Mouse (Mus musculus) CH12.LX (cell line): ENCODE results near the gene Pigo.

ENCODE experiments used
- CTCF ChIP-seq, 2 experiments: IDR thresholded peaks in 1 of 2; conservative IDR thresholded peaks in 1 of 2; 2 replicates each; pipeline ENCODE4 v1.5.1; 2011 to 2012; ENCODE audit warnings: low read depth in 2 of 2, low read length in 2 of 2, improper control_type of control experiment in 1 of 2, inconsistent platforms in 1 of 2, mild to moderate bottlenecking in 1 of 2, moderate library complexity in 1 of 2
- POLR2A ChIP-seq: IDR thresholded peaks from 2 replicates; pipeline ENCODE4 v1.6.1; 2011; ENCODE audit warnings: low read depth, mild to moderate bottlenecking, improper control_type of control experiment, low read length

DNA sequence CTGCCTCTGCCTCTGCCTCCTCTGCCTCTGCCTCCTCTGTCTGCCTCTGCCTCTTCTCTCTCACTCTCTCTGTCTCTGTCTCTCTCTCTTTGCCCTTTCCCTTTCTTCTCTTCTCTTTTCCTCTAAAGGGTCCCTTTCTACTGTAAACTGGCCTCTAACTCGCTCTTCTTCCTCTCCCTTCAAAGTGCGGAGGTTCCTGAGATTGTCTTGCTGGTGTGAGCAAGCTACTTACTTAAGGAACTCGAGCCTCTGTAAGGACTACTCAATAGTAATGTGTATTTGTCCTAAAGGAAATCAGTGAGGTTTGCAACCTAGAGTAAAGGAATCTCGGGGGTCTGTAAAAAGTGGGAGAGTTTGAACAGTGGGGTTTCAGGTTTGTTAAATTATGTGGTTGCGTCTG lies 21.0 kb upstream of the Pigo start:
- TF ChIP-seq CTCF (conservative IDR thresholded peaks at IDR 0.05 in 1 of 2, IDR thresholded peaks at IDR 0.05 in 1 of 2; ENCODE audit: low read depth in 2 of 2, low read length in 2 of 2), result no peak
- no peak for TF ChIP-seq POLR2A
